Mouse (Mus musculus) small intestine, adult 2 months (tissue): ENCODE measurements around the gene Kat14.

Experiments used
- CTCF ChIP-seq: fragments of 200-500 bp; IDR thresholded peaks from 2 replicates; pipeline ENCODE4 v1.5.1; 2012; ENCODE audit warnings: low read depth, mild to moderate bottlenecking, control low read depth, inconsistent platforms, low read length, moderate library complexity, mixed read lengths; ENCODE audit not compliant: insufficient replicate concordance, insufficient read length; ENCODE audit errors: extremely low read depth
- POLR2A ChIP-seq: fragments of 200-500 bp; IDR thresholded peaks from 2 replicates; pipeline ENCODE4 v1.6.1; 2012; ENCODE audit warnings: low read depth, mild to moderate bottlenecking, control low read depth, inconsistent platforms, low read length, moderate library complexity

- TF ChIP-seq CTCF (no peak), POLR2A (peak; percentile 30; the same call in 1 of the 2 replicates)
Measured at GRCm38 (mm10) chr2:144369020-144369421, 238 bp downstream of the Kat14 start.
